Mouse (Mus musculus): ENCODE measurements around the gene Notch1. TPM values are rescaled to one million over a fixed set of nuclear protein-coding genes. Genes with fewer than 3 reads are reported as not detected.

The Notch1 gene
- total RNA-seq, 2 experiments from 2014 or later: 1.5 to 5.4 TPM

DNA sequence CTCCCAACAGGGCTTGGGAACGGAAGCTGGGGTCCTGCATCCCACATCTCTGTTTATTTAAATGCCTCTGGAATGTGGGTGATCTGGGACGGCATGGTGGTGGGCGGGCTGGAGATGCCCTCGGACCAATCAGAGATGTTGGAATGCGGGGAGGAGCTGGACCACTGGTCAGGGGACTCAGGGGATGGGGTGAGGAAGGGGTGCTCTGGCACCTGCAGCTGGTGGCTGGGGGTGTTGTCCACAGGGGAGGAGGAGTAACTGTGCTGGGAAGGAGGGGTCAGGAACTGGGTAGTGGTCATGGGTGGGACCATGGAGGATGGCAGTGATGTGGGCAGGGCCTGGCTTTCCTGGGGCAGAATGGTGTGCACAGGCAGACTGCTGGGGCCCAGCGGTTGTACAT, 57.0 kb downstream of the Notch1 start:
- ATAC-seq (replicated peaks; ENCODE audit: low FRiP score, poor library complexity, severe bottlenecking): no peak

GRCm38 (mm10) chr2:26458402-26459124, 57.9 kb downstream of the Notch1 start:
- no peak for ATAC-seq (replicated peaks; ENCODE audit: low FRiP score, poor library complexity, severe bottlenecking)

DNA sequence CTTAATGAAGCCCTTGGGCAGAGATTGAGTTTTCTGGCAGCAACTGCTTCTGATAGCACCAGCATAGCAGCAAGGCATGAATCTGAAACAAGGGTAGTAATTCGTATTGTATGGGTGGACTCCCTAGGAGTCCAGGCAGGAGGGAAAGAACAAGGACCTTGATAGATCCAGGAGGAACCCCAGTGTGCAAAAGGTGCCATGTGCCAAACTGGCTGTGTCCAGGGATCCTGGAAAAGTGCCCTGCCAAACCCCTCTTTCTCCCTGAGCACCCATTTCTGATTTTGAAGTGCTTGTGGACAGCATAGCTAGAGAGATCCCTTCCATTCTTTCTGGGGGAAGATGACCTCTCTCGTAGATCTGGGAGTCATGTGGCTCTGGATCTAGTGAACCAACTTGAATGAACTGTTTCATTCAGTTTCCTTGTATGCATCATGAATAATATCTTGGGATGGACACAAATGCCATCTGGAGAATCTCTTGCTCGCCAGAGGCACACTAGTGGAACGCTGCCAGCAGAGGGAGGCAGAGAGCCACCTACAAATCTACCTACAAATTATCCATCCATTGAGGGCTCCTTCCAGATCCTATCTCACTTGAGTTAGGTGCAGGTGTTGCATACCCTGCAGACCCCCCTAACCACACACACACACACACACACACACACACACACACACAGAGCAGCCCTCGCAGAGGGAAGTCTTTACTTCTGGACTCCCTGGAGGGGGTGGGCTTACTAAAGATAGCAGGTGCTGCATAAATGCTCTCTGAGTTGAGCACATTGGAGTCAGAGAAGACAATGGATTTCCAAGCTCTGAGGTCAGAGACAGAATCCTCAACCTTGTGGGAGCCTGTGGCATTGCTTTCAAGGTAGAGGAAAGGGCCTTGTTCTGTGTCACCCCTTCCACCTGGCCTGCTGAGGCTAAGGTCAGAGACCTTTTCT, 67.1 kb downstream of the Notch1 start:
- no peak for ATAC-seq (replicated peaks; ENCODE audit: low FRiP score, poor library complexity, severe bottlenecking)

- ATAC-seq (replicated peaks; ENCODE audit: low FRiP score, poor library complexity, severe bottlenecking): no peak
These were observed 69.0 kb downstream of the Notch1 start for GRCm38 (mm10) chr2:26447451-26447850.

- no peak for ATAC-seq (replicated peaks; ENCODE audit: low FRiP score, poor library complexity, severe bottlenecking)
These were observed 69.8 kb downstream of the Notch1 start for GRCm38 (mm10) chr2:26446671-26447070.

DNA sequence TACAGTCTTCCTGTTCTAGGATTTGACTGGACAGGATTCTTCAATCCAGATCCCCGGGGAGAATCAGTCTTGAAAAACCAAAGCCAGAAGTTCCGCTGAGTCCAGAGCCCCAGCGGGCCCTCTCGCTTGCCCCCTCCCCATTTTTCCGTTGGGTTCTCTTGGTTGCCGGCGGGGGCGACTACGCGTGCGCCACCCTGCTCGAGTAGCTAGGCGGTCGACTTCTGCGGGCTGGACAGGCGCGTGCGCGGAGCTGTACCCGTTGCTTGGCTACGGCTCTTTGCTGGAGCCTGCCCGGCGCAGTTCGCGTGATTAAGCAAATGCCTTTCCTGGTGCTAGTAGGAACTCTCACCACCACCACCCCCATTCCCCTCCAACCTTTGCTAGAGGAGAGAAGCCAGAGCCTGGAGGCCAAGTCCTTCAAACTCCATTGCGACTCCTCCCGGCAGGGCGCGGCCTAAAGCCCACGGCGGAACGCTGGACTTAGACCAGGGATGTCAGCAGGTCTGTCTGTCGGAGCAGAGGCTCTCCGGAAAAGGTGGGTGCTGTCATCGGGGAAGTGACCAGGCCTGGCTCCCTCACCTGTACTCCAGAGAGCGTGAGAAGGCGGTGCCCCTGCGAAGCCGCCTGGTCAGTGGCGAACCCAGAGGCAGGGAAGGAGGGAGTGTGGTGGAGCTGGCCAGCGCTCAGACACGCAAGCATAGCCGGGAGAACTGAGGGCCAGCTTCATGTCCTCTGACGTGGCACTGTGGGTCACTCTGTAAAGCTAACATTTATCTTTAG, 70.6 kb downstream of the Notch1 start:
- ATAC-seq (replicated peaks; ENCODE audit: low FRiP score, poor library complexity, severe bottlenecking): peak; percentile 74

DNA sequence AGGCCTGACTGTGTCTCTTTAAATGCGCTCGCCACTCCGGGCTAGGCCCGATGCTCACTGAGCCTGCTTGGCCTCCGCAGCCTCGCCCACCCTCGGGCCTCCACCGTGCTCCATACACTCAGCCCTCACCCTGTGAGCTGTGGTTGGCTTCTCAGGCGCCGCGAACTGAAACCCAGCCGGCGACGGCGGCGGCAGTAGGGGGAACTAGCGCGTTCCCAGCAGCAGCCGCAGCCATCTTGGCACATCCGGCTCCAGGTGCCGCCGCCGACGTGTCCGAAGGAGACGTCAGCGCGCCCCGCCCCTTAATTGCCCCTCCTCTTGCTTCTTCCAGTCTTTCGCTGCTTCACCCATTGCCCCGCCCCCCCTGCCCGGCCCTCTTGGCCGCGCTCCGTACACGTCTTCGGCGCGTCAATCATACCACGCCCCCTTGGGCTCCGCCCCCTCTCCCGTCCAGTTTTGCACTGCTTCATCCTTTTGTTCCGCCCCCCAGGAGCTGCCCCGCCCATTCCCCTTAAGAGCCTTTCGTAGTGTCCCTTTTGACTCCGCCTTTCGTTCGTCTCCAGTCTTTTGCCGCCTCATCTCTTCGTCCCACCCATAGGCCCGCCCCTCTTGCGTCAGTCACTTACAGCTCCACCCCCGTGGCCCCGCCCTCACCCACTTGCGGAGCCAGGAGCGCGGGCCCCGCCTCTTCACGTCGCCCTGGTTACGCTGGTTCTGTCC, 71.4 kb downstream of the Notch1 start, which contains the start of gene Sec16a:
Gene Sec16a (minus strand): TSS at position 271 of the 720 bp plus-strand sequence.
- ATAC-seq (replicated peaks; ENCODE audit: low FRiP score, poor library complexity, severe bottlenecking): peak; percentile 81

DNA sequence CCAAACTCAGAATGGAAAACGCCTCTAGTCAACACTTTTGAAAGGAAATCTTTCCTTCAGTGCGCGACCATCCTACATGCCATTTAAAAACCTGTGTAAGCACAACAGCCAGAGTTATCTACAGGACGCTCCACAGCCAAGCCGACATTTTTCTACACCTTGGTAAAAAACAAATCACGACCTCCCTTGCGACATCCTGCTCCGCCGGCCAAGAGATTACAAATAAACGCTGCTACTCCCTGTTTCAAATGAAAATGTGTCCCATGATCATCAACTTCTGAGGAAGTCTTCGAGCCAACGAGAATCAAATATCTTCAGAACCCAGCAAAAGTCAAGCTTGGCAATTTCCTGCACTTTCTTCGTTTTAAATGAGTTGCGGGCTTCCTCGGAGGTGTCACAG, 72.1 kb downstream of the Notch1 start:
- no peak for ATAC-seq (replicated peaks; ENCODE audit: low FRiP score, poor library complexity, severe bottlenecking)

DNA sequence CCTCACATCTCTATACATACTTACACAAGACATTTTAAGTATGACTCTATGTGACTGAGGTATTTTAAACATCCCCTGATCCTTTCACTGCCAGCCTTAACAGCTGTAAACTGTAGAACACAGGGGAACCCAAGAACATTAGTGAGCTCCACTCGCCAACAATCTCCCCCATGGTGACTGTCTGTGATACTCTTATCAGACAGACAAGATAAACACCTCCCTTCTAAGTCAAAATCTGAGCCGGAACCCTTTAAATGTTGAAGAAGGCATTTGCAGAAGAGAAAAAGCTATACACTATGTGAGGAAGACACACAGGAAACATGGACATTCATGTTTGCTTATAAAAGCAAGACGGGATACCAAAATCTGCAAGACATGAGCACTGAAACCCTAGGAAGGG, 72.6 kb downstream of the Notch1 start:
- ATAC-seq (replicated peaks; ENCODE audit: low FRiP score, poor library complexity, severe bottlenecking): no peak

GRCm38 (mm10) chr2:26442843-26443242, 73.6 kb downstream of the Notch1 start:
- no peak for ATAC-seq (replicated peaks; ENCODE audit: low FRiP score, poor library complexity, severe bottlenecking)

DNA sequence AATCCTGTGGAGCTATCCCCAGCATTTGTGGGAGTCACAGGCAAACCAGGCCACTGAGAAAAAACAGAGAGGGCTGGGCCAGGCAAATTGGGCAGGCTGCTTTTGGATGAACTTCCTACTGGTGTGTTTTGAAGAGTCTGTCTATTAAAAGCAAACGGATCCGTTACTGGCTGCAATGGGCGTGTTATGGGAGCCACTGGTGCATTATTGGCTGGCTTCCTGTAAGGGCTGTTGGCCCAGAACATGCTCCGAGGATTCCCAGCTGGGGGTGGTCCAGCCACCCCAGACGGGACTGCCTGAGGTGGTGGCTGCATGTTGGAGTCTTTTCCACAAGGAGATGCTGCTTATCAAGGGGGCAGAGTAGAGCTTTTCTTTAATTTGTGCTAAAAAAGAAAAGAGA, 74.8 kb downstream of the Notch1 start:
- ATAC-seq (replicated peaks; ENCODE audit: low FRiP score, poor library complexity, severe bottlenecking): no peak

- no peak for ATAC-seq (replicated peaks; ENCODE audit: low FRiP score, poor library complexity, severe bottlenecking)
These were observed 75.2 kb downstream of the Notch1 start for GRCm38 (mm10) chr2:26441261-26441660.

- ATAC-seq (replicated peaks; ENCODE audit: low FRiP score, poor library complexity, severe bottlenecking): no peak
These were observed 76.8 kb downstream of the Notch1 start for GRCm38 (mm10) chr2:26439671-26440070.

- ATAC-seq (replicated peaks; ENCODE audit: low FRiP score, poor library complexity, severe bottlenecking): no peak
These were observed 78.1 kb downstream of the Notch1 start for GRCm38 (mm10) chr2:26438373-26438772.

GRCm38 (mm10) chr2:26437221-26437620, 79.2 kb downstream of the Notch1 start:
- ATAC-seq (replicated peaks; ENCODE audit: low FRiP score, poor library complexity, severe bottlenecking): no peak

- ATAC-seq (replicated peaks; ENCODE audit: low FRiP score, poor library complexity, severe bottlenecking): no peak
These were observed 81.5 kb downstream of the Notch1 start for GRCm38 (mm10) chr2:26434791-26435572.

- no peak for ATAC-seq (replicated peaks; ENCODE audit: low FRiP score, poor library complexity, severe bottlenecking)
These were observed 86.6 kb downstream of the Notch1 start for GRCm38 (mm10) chr2:26429851-26430250.

GRCm38 (mm10) chr2:26424541-26424940, 91.9 kb downstream of the Notch1 start:
- ATAC-seq (replicated peaks; ENCODE audit: low FRiP score, poor library complexity, severe bottlenecking): no peak

DNA sequence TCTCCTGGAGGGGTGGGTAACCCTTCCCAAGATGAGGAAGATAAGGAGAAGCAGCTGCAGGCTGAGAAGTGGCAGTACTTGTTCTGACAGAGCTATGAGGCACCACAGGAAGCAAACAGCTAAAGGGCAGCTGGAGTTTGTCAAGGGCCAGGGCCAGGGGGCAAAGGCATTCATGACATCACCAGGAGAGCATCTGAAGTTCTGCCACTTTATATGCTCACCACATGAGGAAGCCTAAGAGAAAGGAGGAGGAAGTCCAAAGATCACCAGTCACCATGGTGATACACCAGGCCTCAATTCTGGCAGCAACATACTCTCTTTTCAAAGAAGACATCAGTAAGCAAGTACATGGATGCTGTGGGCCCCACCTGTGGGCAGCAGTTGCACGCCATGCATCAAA, 93.4 kb downstream of the Notch1 start:
- ATAC-seq (replicated peaks; ENCODE audit: low FRiP score, poor library complexity, severe bottlenecking): no peak

Data from erythroid progenitor cell, adult 5-6 weeks (primary cell).